In genomic region chr5:115181248-115181940, GRCm38 (mm10) we compare ENCODE assay signal across 9 mouse cellular contexts. TPM values are rescaled to one million over a fixed set of nuclear protein-coding genes. Genes with fewer than 3 reads are reported as not detected.
DNase-seq lines count a peak whose midpoint lies in the region; ATAC-seq and TF ChIP-seq lines count a peak whose summit lies in the region.
"Had no signal": no experiment of that assay in that cellular context is flagged by ENCODE, and none has a peak within 500 bp of the region (broad histone marks: within the 10 kb centered on the region; RNA-seq: fewer than 3 reads in every experiment).

No protein-coding gene starts in this region.

- DNase-seq in lung, adult 18-20 months = peak; percentile 47 to 62
- DNase-seq in lung, adult 2 months = no peak
- peak; percentile 79 to 81 for DNase-seq in cerebellum, adult 18-20 months
- DNase-seq in thymus, adult 2 months = peak; percentile 46
- no peak for DNase-seq in embryo, embryonic 10.5 days (ENCODE audit: low spot score)
- no peak for DNase-seq in embryo, embryonic 9.5 days (ENCODE audit: extremely low spot score)
- DNase-seq in Muller cell, postnatal 12 days (ENCODE audit: inconsistent ontology term) = no peak

- no peaks in the 10 kb centered on the region for H3K27me3 ChIP-seq in kidney, embryonic 14.5 days (ENCODE audit: control insufficient read depth, insufficient read depth, low read length)
- peaks cover under 1% of the 10 kb centered on the region; the same call in 1 of the 2 replicates for H3K27me3 ChIP-seq in thymus, adult 2 months (ENCODE audit: control insufficient read depth, insufficient read depth, low read length)
- H3K27me3 ChIP-seq: hindbrain, embryonic 15.5 days had no signal

- peak overlapping the region; percentile 12; the same call in 1 of the 2 replicates for H3K9ac ChIP-seq in kidney, embryonic 14.5 days (ENCODE audit: low read depth, low read length)
- H3K9ac ChIP-seq: hindbrain, embryonic 15.5 days had no signal

- TF ChIP-seq POLR2A in lung, adult 2 months (IDR thresholded peaks at IDR 0.05; ENCODE audit: borderline replicate concordance, extremely low read depth, low read depth, low read length) = no peak
- TF ChIP-seq POLR2A in thymus, adult 2 months (IDR thresholded peaks at IDR 0.05; ENCODE audit: control insufficient read depth, extremely low read depth, insufficient read depth, low read length, poor library complexity) = no peak

- 52% methylated on average over 13 of the region's 13 CpGs for WGBS in lung, adult 2 months
- 72% methylated on average over 13 of the region's 13 CpGs for WGBS in kidney, embryonic 14.5 days
- 78% methylated on average over 13 of the region's 13 CpGs for WGBS in thymus, adult 2 months

- TF ChIP-seq CTCF in lung, adult 2 months (IDR thresholded peaks at IDR 0.05; ENCODE audit: insufficient read depth, low read length) = no peak
- TF ChIP-seq CTCF in thymus, adult 2 months (IDR thresholded peaks at IDR 0.05; ENCODE audit: borderline replicate concordance, control insufficient read depth, extremely low read depth, insufficient read depth, low read length, poor library complexity) = no peak

- no peak overlapping the region for H3K27ac ChIP-seq in kidney, embryonic 14.5 days (ENCODE audit: low read depth, low read length)
- no peak overlapping the region for H3K27ac ChIP-seq in thymus, adult 2 months (ENCODE audit: control insufficient read depth, insufficient read depth, low read length)
- H3K27ac ChIP-seq: hindbrain, embryonic 15.5 days had no signal

- no peak overlapping the region for H3K4me3 ChIP-seq in lung, adult 2 months (replicated peaks; ENCODE audit: extremely low read depth, low read depth, low read length)
- H3K4me3 ChIP-seq in kidney, embryonic 14.5 days (ENCODE audit: low read length) = no peak overlapping the region
- H3K4me3 ChIP-seq in thymus, adult 2 months (ENCODE audit: control insufficient read depth, insufficient read depth, low read length) = no peak overlapping the region
- H3K4me3 ChIP-seq: hindbrain, embryonic 15.5 days had no signal

- H3K4me1 ChIP-seq in lung, adult 2 months (ENCODE audit: control insufficient read depth, insufficient read depth, low read length) = no peaks in the 10 kb centered on the region
- peaks cover 15% of the 10 kb centered on the region for H3K4me1 ChIP-seq in kidney, embryonic 14.5 days (ENCODE audit: control insufficient read depth, insufficient read depth, low read length)
- H3K4me1 ChIP-seq in thymus, adult 2 months (replicated peaks; ENCODE audit: control insufficient read depth, insufficient read depth, low read length) = peaks cover 14% of the 10 kb centered on the region

- no peak; the same call in 1 of the 2 replicates for ATAC-seq in kidney, embryonic 14.5 days (ENCODE audit: low FRiP score, low TSS enrichment)

- H3K4me2 ChIP-seq in kidney, embryonic 14.5 days (replicated peaks; ENCODE audit: low read depth, low read length) = no peak overlapping the region
- H3K4me2 ChIP-seq: hindbrain, embryonic 15.5 days had no signal

- no peaks in the 10 kb centered on the region for H3K36me3 ChIP-seq in kidney, embryonic 14.5 days (ENCODE audit: control insufficient read depth, insufficient read depth, low read length)
- H3K36me3 ChIP-seq in thymus, adult 2 months (ENCODE audit: control insufficient read depth, insufficient read depth, low read length) = no peaks in the 10 kb centered on the region
- H3K36me3 ChIP-seq: hindbrain, embryonic 15.5 days had no signal

- H3K9me3 ChIP-seq in kidney, embryonic 14.5 days (ENCODE audit: control insufficient read depth, low read length) = no peaks in the 10 kb centered on the region
- H3K9me3 ChIP-seq: hindbrain, embryonic 15.5 days had no signal

RNA-seq across cellular contexts. Expression of gene Cabp1, which starts 12.8 kb away (rescaled TPM):
- 3.2 and 6.9 TPM in 2 replicates for polyA plus RNA-seq in lung, adult 2 months (2012; rRNA removed)
- 2.0 and 2.4 TPM in 2 replicates for polyA plus RNA-seq in kidney, embryonic 14.5 days (2014; fragmentation: Nextera tagmentation; extraction: Ambion mirVana)
- polyA plus RNA-seq in thymus, adult 2 months (2012; rRNA removed) = 0.50 and 0.58 TPM in 2 replicates

RNA-seq across cellular contexts. Expression of gene Mlec, which starts 23.4 kb away (rescaled TPM):
- 44.1 and 53.8 TPM in 2 replicates for polyA plus RNA-seq in lung, adult 2 months (2012; rRNA removed)
- polyA plus RNA-seq in kidney, embryonic 14.5 days (2014; fragmentation: Nextera tagmentation; extraction: Ambion mirVana) = 57.8 and 75.5 TPM in 2 replicates
- polyA plus RNA-seq in thymus, adult 2 months (2012; rRNA removed) = 95.0 and 98.5 TPM in 2 replicates

RNA-seq across cellular contexts. Expression of gene Unc119b, which starts 46.6 kb away (rescaled TPM):
- 50.0 and 52.8 TPM in 2 replicates for polyA plus RNA-seq in lung, adult 2 months (2012; rRNA removed)
- polyA plus RNA-seq in kidney, embryonic 14.5 days (2014; fragmentation: Nextera tagmentation; extraction: Ambion mirVana) = 26.3 and 50.3 TPM in 2 replicates
- 67.3 and 68.6 TPM in 2 replicates for polyA plus RNA-seq in thymus, adult 2 months (2012; rRNA removed)

RNA-seq across cellular contexts. Expression of gene Pop5, which starts 54.2 kb away (rescaled TPM):
- polyA plus RNA-seq in lung, adult 2 months (2012; rRNA removed) = 51.5 and 55.4 TPM in 2 replicates
- 116 and 120 TPM in 2 replicates for polyA plus RNA-seq in kidney, embryonic 14.5 days (2014; fragmentation: Nextera tagmentation; extraction: Ambion mirVana)
- polyA plus RNA-seq in thymus, adult 2 months (2012; rRNA removed) = 166 and 189 TPM in 2 replicates

Comparison
In these comparisons a context has a peak if more than half of its experiments do, and no peak if none do; other contexts are left out.
1. DNase-seq: peak in lung, adult 18-20 months (2 of 2), cerebellum, adult 18-20 months (2 of 2) and thymus, adult 2 months (single experiment); none in lung, adult 2 months (single experiment), embryo, embryonic 10.5 days (single experiment), embryo, embryonic 9.5 days (single experiment) and Muller cell, postnatal 12 days (single experiment).